Mouse (Mus musculus): ENCODE measurements around the gene Edrf1. TPM values are rescaled to one million over a fixed set of nuclear protein-coding genes. Genes with fewer than 3 reads are reported as not detected.

Edrf1 gene
- total and polyA plus RNA-seq, 3 experiments = 10.0 to 20.6 (median 19.3) TPM

- in situ Hi-C loops (cut with MboI; ENCODE audit: low pct_ligation_motif_present, low pct_unique_long_range_greater_than_20kb, low sequenced_read_pairs) = no loop called here
- dilution Hi-C loops (cut with MboI; ENCODE audit: extremely low pct_ligation_motif_present, extremely low pct_unique_long_range_greater_than_20kb, low sequenced_read_pairs) = no loop called here
- TF ChIP-seq JUND (conservative IDR thresholded peaks at IDR 0.05; ENCODE audit: low read depth, low read length) = no peak
- TF ChIP-seq CHD1 (IDR thresholded peaks at IDR 0.05; ENCODE audit: low read depth, low read length) = no peak
- no peak for TF ChIP-seq MEF2A (IDR thresholded peaks at IDR 0.05; ENCODE audit: borderline replicate concordance, low read depth, low read length)
- no peak for TF ChIP-seq EP300 (IDR thresholded peaks at IDR 0.05; ENCODE audit: low read length)
- no peak for TF ChIP-seq MXI1 (IDR thresholded peaks at IDR 0.05; ENCODE audit: low read depth, low read length)
- no peak for TF ChIP-seq NELFE (IDR thresholded peaks at IDR 0.05; ENCODE audit: low read depth, low read length)
- TF ChIP-seq MAX (IDR thresholded peaks at IDR 0.05; ENCODE audit: low read length) = no peak
- no peak for TF ChIP-seq ZMIZ1 (IDR thresholded peaks at IDR 0.05; ENCODE audit: low read depth, low read length)
- no peak for TF ChIP-seq ELF1 (IDR thresholded peaks at IDR 0.05; ENCODE audit: low read depth, low read length)
- no peak for TF ChIP-seq ETS1 (conservative IDR thresholded peaks at IDR 0.05; ENCODE audit: low read depth, low read length)
- TF ChIP-seq CTCF (conservative IDR thresholded peaks at IDR 0.05 in 1 of 2, IDR thresholded peaks at IDR 0.05 in 1 of 2; ENCODE audit: low read depth in 2 of 2, low read length in 2 of 2) = no peak
These were observed 10.0 kb upstream of the Edrf1 start for GRCm38 (mm10) chr7:133627184-133627936.

GRCm38 (mm10) chr7:133630821-133631220 is 6.5 kb upstream of the Edrf1 start:
- no peak overlapping the region for H3K27ac ChIP-seq (ENCODE audit: insufficient read depth, low read depth)
- H3K9ac ChIP-seq (ENCODE audit: insufficient read depth, low read depth) = no peak overlapping the region
- no peak overlapping the region for H3K4me3 ChIP-seq (replicated peaks in 1 of 3; ENCODE audit: low read depth in 2 of 3, low read length in 2 of 3, poor library complexity in 1 of 3)
- no peak overlapping the region for H3K4me2 ChIP-seq (ENCODE audit: insufficient read depth, low read depth, poor library complexity, severe bottlenecking)
- H3K27me3 ChIP-seq (replicated peaks) = peaks cover 72% of the 10 kb centered on the region
- no peaks in the 10 kb centered on the region for H3K79me2 ChIP-seq (replicated peaks; ENCODE audit: control insufficient read depth, extremely low read depth, insufficient read depth, poor library complexity, severe bottlenecking)
- no peak for TF ChIP-seq MAX (IDR thresholded peaks at IDR 0.05; ENCODE audit: low read length)
- TF ChIP-seq USF2 (conservative IDR thresholded peaks at IDR 0.05; ENCODE audit: low read depth, low read length) = no peak
- TF ChIP-seq TBP (conservative IDR thresholded peaks at IDR 0.05; ENCODE audit: low read depth, low read length) = no peak
- no peak for TF ChIP-seq POLR2A (IDR thresholded peaks at IDR 0.05; ENCODE audit: low read depth, low read length)
- TF ChIP-seq TCF12 (IDR thresholded peaks at IDR 0.05; ENCODE audit: low read depth, low read length) = no peak
- TF ChIP-seq ZMIZ1 (IDR thresholded peaks at IDR 0.05; ENCODE audit: low read depth, low read length) = no peak
- no peak for TF ChIP-seq NRF1 (IDR thresholded peaks at IDR 0.05; ENCODE audit: low read depth, low read length)
- no peak for TF ChIP-seq JUN (IDR thresholded peaks at IDR 0.05; ENCODE audit: insufficient read depth, low read depth, low read length)
- no peak for TF ChIP-seq BHLHE40 (IDR thresholded peaks at IDR 0.05; ENCODE audit: low read depth, low read length)
- no peak for TF ChIP-seq ZNF384 (IDR thresholded peaks at IDR 0.05; ENCODE audit: low read depth, low read length)
- no peak for TF ChIP-seq CTCF (conservative IDR thresholded peaks at IDR 0.05 in 1 of 2, IDR thresholded peaks at IDR 0.05 in 1 of 2; ENCODE audit: low read depth in 2 of 2, low read length in 2 of 2)
- TF ChIP-seq KAT2A (IDR thresholded peaks at IDR 0.05; ENCODE audit: insufficient replicate concordance, low read length) = no peak
- TF ChIP-seq SIN3A (IDR thresholded peaks at IDR 0.05; ENCODE audit: low read length) = no peak
- in situ Hi-C loops (cut with MboI; ENCODE audit: low pct_ligation_motif_present, low pct_unique_long_range_greater_than_20kb, low sequenced_read_pairs) (no loop called here), dilution Hi-C loops (cut with MboI; ENCODE audit: extremely low pct_ligation_motif_present, extremely low pct_unique_long_range_greater_than_20kb, low sequenced_read_pairs) (no loop called here)
- H3K36me3 ChIP-seq (replicated peaks in 1 of 2; ENCODE audit: control insufficient read depth in 1 of 2, insufficient read depth in 1 of 2, low read length in 1 of 2) = no peaks in the 10 kb centered on the region
- no peak for DNase-seq (ENCODE audit: extremely low read depth)
- H3K9me3 ChIP-seq (replicated peaks; ENCODE audit: low read length) = no peaks in the 10 kb centered on the region
- H3K4me1 ChIP-seq (ENCODE audit: control insufficient read depth in 1 of 2, insufficient read depth in 2 of 2) = peaks cover 0 to 3% of the 10 kb centered on the region in 2 experiments; a peak in 1 of 4 replicates

More at GRCm38 (mm10) chr7:133627184-133627936, 10.0 kb upstream of the Edrf1 start:
- H3K79me2 ChIP-seq (replicated peaks; ENCODE audit: control insufficient read depth, extremely low read depth, insufficient read depth, poor library complexity, severe bottlenecking) = no peaks in the 10 kb centered on the region
- no peaks in the 10 kb centered on the region for H3K36me3 ChIP-seq (replicated peaks in 1 of 2; ENCODE audit: control insufficient read depth in 1 of 2, insufficient read depth in 1 of 2, low read length in 1 of 2)
- no peak overlapping the region for H3K27ac ChIP-seq (ENCODE audit: insufficient read depth, low read depth)
- no peak for DNase-seq (ENCODE audit: extremely low read depth)
- no peak overlapping the region for H3K4me2 ChIP-seq (ENCODE audit: insufficient read depth, low read depth, poor library complexity, severe bottlenecking)
- no peaks in the 10 kb centered on the region for H3K9me3 ChIP-seq (replicated peaks; ENCODE audit: low read length)
- H3K9ac ChIP-seq (ENCODE audit: insufficient read depth, low read depth) = no peak overlapping the region
- H3K4me3 ChIP-seq (replicated peaks in 1 of 3; ENCODE audit: low read depth in 2 of 3, low read length in 2 of 3, poor library complexity in 1 of 3) = no peak overlapping the region
- H3K27me3 ChIP-seq (replicated peaks) = peaks cover 88% of the 10 kb centered on the region
- no peaks in the 10 kb centered on the region for H3K4me1 ChIP-seq (ENCODE audit: control insufficient read depth in 1 of 2, insufficient read depth in 2 of 2)
